Mouse (Mus musculus): ENCODE data around the gene Synrg. TPM values are rescaled to one million over a fixed set of nuclear protein-coding genes. Genes with fewer than 3 reads are reported as not detected.

Synrg gene
- polyA plus RNA-seq, 1 experiment from 2014 or later = 11.0 TPM

- Histone ChIP-seq H3K36me3 (peaks cover 6% of the 10 kb centered on the region; the same call in 1 of the 2 replicates), H3K4me2 (no peak overlapping the region), H3K9ac (no peak overlapping the region), H3K4me3 (no peak overlapping the region), H3K4me1 (peaks cover 3% of the 10 kb centered on the region; the same call in 1 of the 2 replicates), H3K9me3 (no peaks in the 10 kb centered on the region), H3K27ac (no peak overlapping the region), H3K27me3 (no peaks in the 10 kb centered on the region)
- ATAC-seq (ENCODE audit: insufficient number of reproducible peaks, low FRiP score, low TSS enrichment, low read depth) = no peak
- 60% methylated on average over 8 of the region's 8 CpGs for WGBS
These were observed 3.4 kb downstream of the Synrg start for GRCm38 (mm10) chr11:83967436-83968204.

GRCm38 (mm10) chr11:83968205-83968575 is 4.0 kb downstream of the Synrg start:
- Histone ChIP-seq H3K9ac (no peak overlapping the region), H3K9me3 (no peaks in the 10 kb centered on the region), H3K27ac (no peak overlapping the region), H3K4me1 (peaks cover 3% of the 10 kb centered on the region; the same call in 1 of the 2 replicates), H3K36me3 (0 out of 2 replicates have a peak, but pooled peaks cover 10% of the 10 kb centered on the region), H3K27me3 (no peaks in the 10 kb centered on the region), H3K4me3 (no peak overlapping the region), H3K4me2 (no peak overlapping the region)
- WGBS = 68% methylated on average over 6 of the region's 6 CpGs
- ATAC-seq (ENCODE audit: insufficient number of reproducible peaks, low FRiP score, low TSS enrichment, low read depth) = no peak

GRCm38 (mm10) chr11:83969040-83969439 is 4.8 kb downstream of the Synrg start:
- no peak for ATAC-seq (ENCODE audit: insufficient number of reproducible peaks, low FRiP score, low TSS enrichment, low read depth)
- no peak overlapping the region for H3K27ac ChIP-seq
- peaks cover 10% of the 10 kb centered on the region; the same call in 1 of the 2 replicates for H3K36me3 ChIP-seq
- no peak overlapping the region for H3K4me2 ChIP-seq
- WGBS = 86% methylated on average over 3 of the region's 3 CpGs
- no peak overlapping the region for H3K9ac ChIP-seq
- no peak overlapping the region for H3K4me3 ChIP-seq
- no peaks in the 10 kb centered on the region; the same call in 1 of the 2 replicates for H3K4me1 ChIP-seq
- no peaks in the 10 kb centered on the region for H3K27me3 ChIP-seq
- H3K9me3 ChIP-seq = no peaks in the 10 kb centered on the region

DNA sequence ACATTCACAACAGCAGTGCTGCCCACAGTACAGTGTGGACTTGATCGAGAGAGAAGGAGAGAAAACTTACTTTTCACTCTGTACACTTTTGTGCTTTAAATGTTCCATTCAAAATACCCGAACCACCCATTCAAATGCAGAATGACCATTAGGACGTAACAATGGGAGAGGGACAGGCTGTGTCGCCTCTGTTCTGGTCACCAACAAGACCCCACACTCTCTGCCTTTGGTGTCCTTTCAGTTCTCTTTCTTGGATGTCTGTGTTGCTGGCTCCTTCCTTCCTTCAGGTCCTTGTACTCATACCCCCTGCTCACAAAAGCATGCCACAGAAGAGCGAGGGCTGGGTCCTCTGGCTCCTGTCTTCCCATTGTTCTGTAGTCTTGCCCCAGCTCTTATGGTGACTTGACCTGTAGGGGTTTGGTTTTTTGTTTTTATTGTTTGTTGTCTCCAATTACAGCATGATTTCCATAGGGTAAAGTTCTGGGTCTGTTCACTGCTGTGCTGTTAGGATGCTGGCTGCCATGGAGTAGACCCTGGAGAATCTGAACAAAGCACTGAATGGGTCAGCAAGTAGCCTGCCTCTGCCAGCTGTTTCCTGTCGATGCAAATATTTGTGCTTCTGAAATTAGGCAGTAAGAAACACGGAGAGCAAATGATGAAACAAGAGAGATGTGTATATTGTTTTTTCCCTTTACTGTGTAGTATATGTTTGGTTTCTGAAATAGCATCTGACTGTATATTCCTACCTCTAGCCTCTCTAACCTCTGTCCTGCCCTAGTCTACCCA is 10.5 kb downstream of the Synrg start:
- H3K4me3 ChIP-seq = no peak overlapping the region
- 74% methylated on average over 7 of the region's 7 CpGs for WGBS
- H3K27me3 ChIP-seq = no peaks in the 10 kb centered on the region
- H3K4me1 ChIP-seq = no peaks in the 10 kb centered on the region
- ATAC-seq (ENCODE audit: insufficient number of reproducible peaks, low FRiP score, low TSS enrichment, low read depth) = no peak
- H3K4me2 ChIP-seq = no peak overlapping the region
- H3K27ac ChIP-seq = no peak overlapping the region
- H3K9me3 ChIP-seq = no peaks in the 10 kb centered on the region
- H3K36me3 ChIP-seq = peaks cover 35% of the 10 kb centered on the region
- no peak overlapping the region for H3K9ac ChIP-seq

GRCm38 (mm10) chr11:83975488-83975887 is 11.3 kb downstream of the Synrg start:
- Histone ChIP-seq H3K36me3 (peaks cover 41% of the 10 kb centered on the region), H3K27ac (no peak overlapping the region), H3K9me3 (no peaks in the 10 kb centered on the region), H3K4me1 (no peaks in the 10 kb centered on the region), H3K4me2 (no peak overlapping the region), H3K27me3 (no peaks in the 10 kb centered on the region), H3K4me3 (no peak overlapping the region), H3K9ac (no peak overlapping the region)
- ATAC-seq (ENCODE audit: insufficient number of reproducible peaks, low FRiP score, low TSS enrichment, low read depth) = no peak
- 72% methylated on average over 1 of the region's 1 CpGs for WGBS

- Histone ChIP-seq H3K4me1 (no peaks in the 10 kb centered on the region), H3K9ac (no peak overlapping the region), H3K4me3 (no peak overlapping the region), H3K36me3 (peaks cover 46% of the 10 kb centered on the region), H3K27me3 (no peaks in the 10 kb centered on the region), H3K4me2 (no peak overlapping the region), H3K27ac (no peak overlapping the region), H3K9me3 (no peaks in the 10 kb centered on the region)
- no peak for ATAC-seq (ENCODE audit: insufficient number of reproducible peaks, low FRiP score, low TSS enrichment, low read depth)
- WGBS = 77% methylated on average over 13 of the region's 13 CpGs
These were observed 12.2 kb downstream of the Synrg start for GRCm38 (mm10) chr11:83976236-83976977.

- WGBS = 82% methylated on average over 2 of the region's 2 CpGs
- no peaks in the 10 kb centered on the region for H3K9me3 ChIP-seq
- H3K27me3 ChIP-seq = no peaks in the 10 kb centered on the region
- no peak for ATAC-seq (ENCODE audit: insufficient number of reproducible peaks, low FRiP score, low TSS enrichment, low read depth)
- no peak overlapping the region for H3K4me2 ChIP-seq
- no peak overlapping the region for H3K27ac ChIP-seq
- H3K36me3 ChIP-seq = peaks cover 48% of the 10 kb centered on the region
- H3K9ac ChIP-seq = no peak overlapping the region
- no peak overlapping the region for H3K4me3 ChIP-seq
- H3K4me1 ChIP-seq = no peaks in the 10 kb centered on the region
These were observed 13.6 kb downstream of the Synrg start for GRCm38 (mm10) chr11:83977810-83978209.

GRCm38 (mm10) chr11:83979992-83980391 is 15.8 kb downstream of the Synrg start:
- Histone ChIP-seq H3K4me3 (no peak overlapping the region), H3K27ac (no peak overlapping the region), H3K27me3 (no peaks in the 10 kb centered on the region), H3K4me1 (no peaks in the 10 kb centered on the region), H3K9ac (no peak overlapping the region), H3K4me2 (no peak overlapping the region), H3K9me3 (no peaks in the 10 kb centered on the region), H3K36me3 (peaks cover 55% of the 10 kb centered on the region)
- 85% methylated on average over 6 of the region's 6 CpGs for WGBS
- ATAC-seq (ENCODE audit: insufficient number of reproducible peaks, low FRiP score, low TSS enrichment, low read depth) = no peak

DNA sequence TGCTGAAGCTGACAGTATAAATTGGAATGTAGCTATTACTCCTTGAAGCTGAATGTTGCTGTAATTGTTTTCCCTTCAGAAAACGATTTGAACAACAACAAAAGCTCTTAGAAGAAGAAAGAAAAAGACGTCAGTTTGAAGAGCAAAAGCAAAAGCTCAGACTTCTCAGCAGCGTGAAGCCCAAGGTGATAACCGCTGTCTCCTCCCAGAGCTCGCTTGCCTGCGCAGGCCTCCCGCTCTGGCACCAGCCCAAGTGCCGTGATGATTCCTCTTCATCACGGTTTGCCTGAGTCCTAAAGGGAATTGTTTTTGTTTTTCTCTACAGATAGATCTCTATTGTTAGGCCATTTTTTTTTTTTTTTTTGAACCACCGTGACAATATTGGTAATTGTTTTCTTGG is 17.1 kb downstream of the Synrg start:
- peaks cover 59% of the 10 kb centered on the region for H3K36me3 ChIP-seq
- H3K27ac ChIP-seq = no peak overlapping the region
- H3K9me3 ChIP-seq = no peaks in the 10 kb centered on the region
- 79% methylated on average over 10 of the region's 10 CpGs for WGBS
- no peaks in the 10 kb centered on the region for H3K4me1 ChIP-seq
- no peak for ATAC-seq (ENCODE audit: insufficient number of reproducible peaks, low FRiP score, low TSS enrichment, low read depth)
- no peak overlapping the region for H3K4me2 ChIP-seq
- H3K4me3 ChIP-seq = no peak overlapping the region
- no peak overlapping the region for H3K9ac ChIP-seq
- no peaks in the 10 kb centered on the region for H3K27me3 ChIP-seq

GRCm38 (mm10) chr11:83991701-83992100 is 27.5 kb downstream of the Synrg start:
- Histone ChIP-seq H3K36me3 (peaks cover 70% of the 10 kb centered on the region), H3K27ac (no peak overlapping the region), H3K9ac (no peak overlapping the region), H3K4me2 (no peak overlapping the region), H3K4me3 (no peak overlapping the region), H3K27me3 (no peaks in the 10 kb centered on the region), H3K9me3 (no peaks in the 10 kb centered on the region), H3K4me1 (no peaks in the 10 kb centered on the region)
- no peak for ATAC-seq (ENCODE audit: insufficient number of reproducible peaks, low FRiP score, low TSS enrichment, low read depth)
- WGBS = 64% methylated on average over 4 of the region's 4 CpGs

GRCm38 (mm10) chr11:83993428-83993827 is 29.2 kb downstream of the Synrg start:
- Histone ChIP-seq H3K27ac (no peak overlapping the region), H3K9me3 (no peaks in the 10 kb centered on the region), H3K27me3 (no peaks in the 10 kb centered on the region), H3K4me3 (no peak overlapping the region), H3K9ac (no peak overlapping the region), H3K4me2 (no peak overlapping the region), H3K4me1 (no peaks in the 10 kb centered on the region), H3K36me3 (peaks cover 73% of the 10 kb centered on the region)
- no peak for ATAC-seq (ENCODE audit: insufficient number of reproducible peaks, low FRiP score, low TSS enrichment, low read depth)
- WGBS = 52% methylated on average over 2 of the region's 2 CpGs

GRCm38 (mm10) chr11:83994481-83994880 is 30.3 kb downstream of the Synrg start:
- ATAC-seq (ENCODE audit: insufficient number of reproducible peaks, low FRiP score, low TSS enrichment, low read depth) = no peak
- WGBS = 74% methylated on average over 3 of the region's 3 CpGs
- no peak overlapping the region for H3K4me3 ChIP-seq
- peaks cover 78% of the 10 kb centered on the region for H3K36me3 ChIP-seq
- H3K9ac ChIP-seq = no peak overlapping the region
- H3K27ac ChIP-seq = no peak overlapping the region
- no peaks in the 10 kb centered on the region for H3K27me3 ChIP-seq
- no peak overlapping the region for H3K4me2 ChIP-seq
- no peaks in the 10 kb centered on the region for H3K9me3 ChIP-seq
- H3K4me1 ChIP-seq = no peaks in the 10 kb centered on the region
